Mouse (Mus musculus) macrophage (primary cell): ENCODE data around the gene Tagln2. TPM values are rescaled to one million over a fixed set of nuclear protein-coding genes. Genes with fewer than 3 reads are reported as not detected.

Experiments used
- H3K27ac ChIP-seq: fragments of 350-480 bp; formaldehyde crosslinking; 2 replicates; pipeline ENCODE4 v1.9.0; 2021
- H3K36me3 ChIP-seq: fragments of 350-480 bp; formaldehyde crosslinking; 2 replicates; pipeline ENCODE4 v1.9.0; 2021; ENCODE audit errors: inconsistent target
- H3K4me3 ChIP-seq: fragments of 350-480 bp; formaldehyde crosslinking; 2 replicates; pipeline ENCODE4 v1.9.0; 2021; ENCODE audit errors: inconsistent target
- H3K79me2 ChIP-seq: fragments of 350-480 bp; formaldehyde crosslinking; 2 replicates; pipeline ENCODE4 v1.9.0; 2021; ENCODE audit errors: inconsistent target
- WGBS: methylation state at CpG from one replicate; pipeline ENCODE4 v1.1.7; 2026; ENCODE audit warnings: inconsistent platforms; ENCODE audit not compliant: missing documents; 5-methylcytosine and 5-hydroxymethylcytosine counted together
- polyA plus RNA-seq: library from polyadenylated mRNA; stranded (reverse); fragments of 250-400 nt; gene quantifications from 3 replicates; pipeline ENCODE4 v1.2.4, GENCODE M21; 2018; ENCODE audit warnings: inconsistent platforms
- total RNA-seq, 78 experiments: library from RNA; depleted of rRNA; stranded (reverse); fragments of 250-400 nt; gene quantifications; 1 replicate in 9 of 78; 2 replicates in 24 of 78; 3 replicates in 43 of 78; 4 replicates in 2 of 78; pipeline ENCODE4 v1.2.4; 2018; ENCODE audit warnings: inconsistent platforms in 56 of 78

The Tagln2 gene
- total RNA-seq (2018; cell fraction: chromatin; rRNA removed) = 100 to 1,000 TPM in 13 of 26 experiments, 10 to 100 TPM in 13; 30.9 to 294 (median 104) TPM
- 100 to 1,000 TPM; 222 to 636 (median 285) TPM for total RNA-seq (2018; cell fraction: cytosol; rRNA removed)
- total RNA-seq (2018; cell fraction: nucleus; rRNA removed) = 100 to 1,000 TPM in 23 of 26 experiments, 10 to 100 TPM in 3; 72.7 to 364 (median 181) TPM
- polyA plus RNA-seq = 178 to 475 TPM (median 441 TPM) in 3 replicates

DNA sequence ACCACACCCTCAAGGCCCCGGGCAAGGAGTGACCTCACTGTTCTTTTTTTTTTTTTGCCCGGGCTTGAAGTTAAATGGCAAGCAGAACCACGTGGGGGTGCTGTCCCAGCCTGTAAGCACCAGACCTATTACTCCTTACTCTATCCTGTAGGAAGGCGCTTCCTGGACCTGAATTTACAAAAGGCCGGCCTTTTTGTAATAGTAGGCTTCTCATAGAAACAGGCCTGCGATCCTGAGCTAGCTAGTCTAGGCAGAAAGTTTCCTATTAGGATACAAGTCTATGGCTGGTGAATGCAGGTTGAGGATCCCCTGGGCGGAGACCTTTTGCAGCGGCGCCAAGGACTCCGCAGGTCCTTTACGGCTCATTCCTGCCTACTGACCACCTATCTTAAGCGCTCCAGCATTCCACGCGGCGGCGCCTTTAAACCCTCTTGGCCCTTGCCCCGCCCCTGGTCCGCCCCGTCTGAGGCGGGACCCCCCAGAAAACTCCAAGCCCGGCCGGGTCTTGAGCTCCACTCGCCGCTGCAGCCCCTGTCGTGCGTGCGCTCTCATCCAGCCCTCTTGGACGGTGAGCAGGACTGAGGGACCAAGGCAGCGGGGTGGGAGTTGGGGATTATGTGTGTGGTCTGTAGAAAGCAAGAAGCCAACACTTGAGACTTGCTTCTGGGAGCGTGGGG is at the start of gene Tagln2:
TSS of gene Tagln2 (plus strand) at position 283 of the 677 bp plus-strand sequence.
- peaks cover 47% of the 10 kb centered on the region for H3K79me2 ChIP-seq
- peaks cover 1% of the 10 kb centered on the region; the same call in 1 of the 2 replicates for H3K36me3 ChIP-seq
- WGBS = 2% methylated on average over 30 of the region's 30 CpGs
- peak within 1 kb of the TSS; percentile 96 for H3K27ac ChIP-seq
- peak within 1 kb of the TSS; percentile 82 for H3K4me3 ChIP-seq

DNA sequence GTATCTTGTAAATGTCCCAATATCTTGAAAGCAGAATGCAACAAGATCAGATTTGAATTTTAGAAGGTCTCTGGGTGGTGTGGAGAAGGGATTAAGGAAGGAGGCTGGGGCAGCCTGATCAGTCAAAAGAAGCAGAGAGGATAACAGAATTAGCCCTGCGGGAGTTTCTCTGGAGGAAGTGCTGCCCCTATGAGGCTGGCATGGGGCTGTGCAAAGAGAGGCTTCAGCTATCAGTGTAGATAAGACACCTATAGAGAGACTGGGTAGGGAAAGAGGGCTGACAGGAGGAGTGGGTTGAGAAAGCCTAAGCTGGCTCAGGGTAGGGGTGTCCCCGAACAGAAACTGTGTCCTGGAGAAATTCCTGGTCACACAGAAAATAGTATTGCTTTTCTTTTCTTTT is 49.6 kb upstream of the Tagln2 start:
- Histone ChIP-seq H3K36me3 (no peaks in the 10 kb centered on the region), H3K4me3 (no peak overlapping the region), H3K27ac (no peak overlapping the region), H3K79me2 (no peaks in the 10 kb centered on the region)
- 77% methylated on average over 2 of the region's 2 CpGs for WGBS

- no peak overlapping the region for H3K4me3 ChIP-seq
- no peaks in the 10 kb centered on the region for H3K79me2 ChIP-seq
- 5% methylated on average over 16 of the region's 17 CpGs for WGBS
- H3K36me3 ChIP-seq = no peaks in the 10 kb centered on the region
- H3K27ac ChIP-seq = peak overlapping the region; percentile 47; the same call in 1 of the 2 replicates
Observed at GRCm38 (mm10) chr1:172450848-172451470, 48.9 kb upstream of the Tagln2 start.

GRCm38 (mm10) chr1:172452911-172453310 is 46.9 kb upstream of the Tagln2 start:
- H3K27ac ChIP-seq = no peak overlapping the region
- H3K79me2 ChIP-seq = no peaks in the 10 kb centered on the region
- WGBS = 93% methylated on average over 2 of the region's 2 CpGs
- H3K4me3 ChIP-seq = no peak overlapping the region
- H3K36me3 ChIP-seq = no peaks in the 10 kb centered on the region

- no peak overlapping the region for H3K27ac ChIP-seq
- H3K4me3 ChIP-seq = no peak overlapping the region
- H3K36me3 ChIP-seq = no peaks in the 10 kb centered on the region
- 96% methylated on average over 2 of the region's 2 CpGs for WGBS
- no peaks in the 10 kb centered on the region for H3K79me2 ChIP-seq
Observed at GRCm38 (mm10) chr1:172453810-172454209, 46.0 kb upstream of the Tagln2 start.

GRCm38 (mm10) chr1:172455416-172455815 is 44.4 kb upstream of the Tagln2 start:
- 4% methylated on average over 4 of the region's 4 CpGs for WGBS
- Histone ChIP-seq H3K36me3 (no peaks in the 10 kb centered on the region), H3K4me3 (no peak overlapping the region), H3K27ac (peak overlapping the region; percentile 93), H3K79me2 (no peaks in the 10 kb centered on the region)

- 18% methylated on average over 7 of the region's 7 CpGs for WGBS
- Histone ChIP-seq H3K36me3 (no peaks in the 10 kb centered on the region), H3K79me2 (no peaks in the 10 kb centered on the region), H3K4me3 (no peak overlapping the region), H3K27ac (peak overlapping the region; percentile 93)
Observed at GRCm38 (mm10) chr1:172456001-172456677, 43.7 kb upstream of the Tagln2 start.

GRCm38 (mm10) chr1:172457196-172457595 is 42.7 kb upstream of the Tagln2 start:
- 100% methylated on average over 3 of the region's 3 CpGs for WGBS
- no peak overlapping the region for H3K27ac ChIP-seq
- no peaks in the 10 kb centered on the region for H3K36me3 ChIP-seq
- no peaks in the 10 kb centered on the region for H3K79me2 ChIP-seq
- no peak overlapping the region for H3K4me3 ChIP-seq

DNA sequence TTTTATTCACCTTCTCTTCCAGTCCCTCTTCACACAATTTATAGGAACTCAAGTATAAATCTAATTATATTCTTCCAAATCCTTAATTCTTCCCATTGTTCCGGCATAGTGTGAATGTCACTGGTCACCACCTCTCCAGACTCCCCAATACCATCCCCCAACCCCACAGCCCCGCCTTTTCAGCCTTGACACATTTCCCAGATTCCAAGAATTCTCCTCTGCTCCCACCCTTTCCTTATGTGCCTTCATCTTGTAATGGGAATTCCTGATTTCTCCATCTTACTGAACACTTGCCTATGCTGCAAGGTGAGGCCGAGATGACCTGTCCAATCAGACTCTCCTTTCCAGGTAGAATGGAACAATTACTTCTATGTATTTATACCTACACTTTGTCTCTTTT is 41.8 kb upstream of the Tagln2 start:
- Histone ChIP-seq H3K36me3 (no peaks in the 10 kb centered on the region), H3K4me3 (no peak overlapping the region), H3K27ac (no peak overlapping the region), H3K79me2 (no peaks in the 10 kb centered on the region)
- WGBS = 100% methylated on average over 3 of the region's 3 CpGs

- H3K27ac ChIP-seq = no peak overlapping the region
- no peaks in the 10 kb centered on the region for H3K79me2 ChIP-seq
- 90% methylated on average over 2 of the region's 2 CpGs for WGBS
- no peaks in the 10 kb centered on the region for H3K36me3 ChIP-seq
- H3K4me3 ChIP-seq = no peak overlapping the region
Observed at GRCm38 (mm10) chr1:172461602-172462001, 38.2 kb upstream of the Tagln2 start.

- Histone ChIP-seq H3K4me3 (no peak overlapping the region), H3K36me3 (no peaks in the 10 kb centered on the region), H3K27ac (no peak overlapping the region), H3K79me2 (no peaks in the 10 kb centered on the region)
- WGBS = 94% methylated on average over 3 of the region's 3 CpGs
Observed at GRCm38 (mm10) chr1:172462534-172462933, 37.3 kb upstream of the Tagln2 start.

- Histone ChIP-seq H3K27ac (no peak overlapping the region), H3K79me2 (no peaks in the 10 kb centered on the region), H3K36me3 (no peaks in the 10 kb centered on the region), H3K4me3 (no peak overlapping the region)
- 57% methylated on average over 16 of the region's 16 CpGs for WGBS
Observed at GRCm38 (mm10) chr1:172463387-172464333, 36.2 kb upstream of the Tagln2 start.

GRCm38 (mm10) chr1:172468301-172468877 is 31.5 kb upstream of the Tagln2 start:
- Histone ChIP-seq H3K27ac (no peak overlapping the region), H3K36me3 (no peaks in the 10 kb centered on the region), H3K4me3 (no peak overlapping the region), H3K79me2 (no peaks in the 10 kb centered on the region)
- WGBS = 96% methylated on average over 11 of the region's 11 CpGs

GRCm38 (mm10) chr1:172469373-172469772 is 30.5 kb upstream of the Tagln2 start:
- no peaks in the 10 kb centered on the region for H3K36me3 ChIP-seq
- no peaks in the 10 kb centered on the region for H3K79me2 ChIP-seq
- WGBS = 85% methylated on average over 5 of the region's 5 CpGs
- H3K27ac ChIP-seq = peak overlapping the region; percentile 74
- H3K4me3 ChIP-seq = no peak overlapping the region
